Mouse (Mus musculus) lung, adult 2 months (tissue): ENCODE measurements around the gene 4933400A11Rik. TPM values are rescaled to one million over a fixed set of nuclear protein-coding genes. Genes with fewer than 3 reads are reported as not detected.
A peak's percentile ranks its signal among the peaks of the same experiment; 100 is the strongest.

Source experiments
- DNase-seq: peaks from one replicate; pipeline ENCODE4 v3.0.0; 2022
- H3K4me1 ChIP-seq: fragments of 200-500 bp; 2 replicates; pipeline ENCODE4 v1.6.1; 2011; ENCODE audit warnings: low read length; ENCODE audit not compliant: control insufficient read depth, insufficient read depth
- H3K4me3 ChIP-seq: fragments of 200-500 bp; replicated peaks from 2 replicates; pipeline ENCODE3; 2011; ENCODE audit warnings: low read depth, mild to moderate bottlenecking, control low read depth, low read length; ENCODE audit errors: extremely low read depth
- CTCF ChIP-seq: fragments of 200-500 bp; IDR thresholded peaks from 2 replicates; pipeline ENCODE4 v1.5.1; 2011; ENCODE audit warnings: mild to moderate bottlenecking, low read length, control low read depth; ENCODE audit not compliant: insufficient read depth
- POLR2A ChIP-seq: fragments of 200-500 bp; IDR thresholded peaks from 2 replicates; pipeline ENCODE4 v1.6.1; 2011; ENCODE audit warnings: low read depth, mild to moderate bottlenecking, control low read depth, low read length, borderline replicate concordance; ENCODE audit errors: extremely low read depth
- WGBS: fragments of 180-500 bp; shearing (Covaris S2); methylation state at CpG from one replicate; pipeline ENCODE4 v1.1.7; 2018; 5-methylcytosine and 5-hydroxymethylcytosine counted together
- polyA plus RNA-seq: library from polyadenylated mRNA; depleted of rRNA; stranded (reverse); fragments of >200 nt; gene quantifications from 2 replicates; pipeline ENCODE4 v1.2.3, GENCODE M21; 2012; rRNA removed

Gene 4933400A11Rik
- not detected in 2 replicates for polyA plus RNA-seq

GRCm38 (mm10) chrX:169779535-169779934 is at the start of gene 4933400A11Rik:
Gene 4933400A11Rik (minus strand): TSS chrX:169779635.
- DNase-seq: no peak
- WGBS: 81% methylated on average over 3 of the region's 3 CpGs
- no peaks in the 10 kb centered on the region for H3K4me1 ChIP-seq
- TF ChIP-seq POLR2A (no peak), CTCF (no peak)
- no peak within 1 kb of the TSS for H3K4me3 ChIP-seq

DNA sequence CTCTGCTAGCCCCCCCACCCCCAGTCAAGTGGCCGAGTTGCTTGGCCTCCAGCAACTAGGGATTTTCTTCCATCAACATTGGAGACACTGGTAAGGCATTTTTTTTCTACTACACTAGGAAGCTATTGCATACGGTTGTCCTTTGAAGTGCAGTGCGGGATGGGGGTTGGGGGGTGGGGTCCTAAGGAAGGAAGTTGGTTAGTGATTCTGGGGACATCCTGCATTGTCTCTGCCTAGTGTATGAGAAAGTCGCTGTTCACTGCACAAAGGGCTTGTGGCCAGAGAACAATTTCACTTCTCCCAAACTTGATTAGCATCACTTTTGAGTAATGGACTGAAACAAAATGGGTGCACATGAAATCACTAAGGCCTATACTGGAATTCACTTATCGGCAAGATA is 48.7 kb upstream of the 4933400A11Rik start:
- Histone ChIP-seq H3K4me1 (no peaks in the 10 kb centered on the region), H3K4me3 (no peak overlapping the region)
- no peak for DNase-seq
- 44% methylated on average over 5 of the region's 5 CpGs for WGBS
- no peak for TF ChIP-seq POLR2A
- no peak for TF ChIP-seq CTCF

DNA sequence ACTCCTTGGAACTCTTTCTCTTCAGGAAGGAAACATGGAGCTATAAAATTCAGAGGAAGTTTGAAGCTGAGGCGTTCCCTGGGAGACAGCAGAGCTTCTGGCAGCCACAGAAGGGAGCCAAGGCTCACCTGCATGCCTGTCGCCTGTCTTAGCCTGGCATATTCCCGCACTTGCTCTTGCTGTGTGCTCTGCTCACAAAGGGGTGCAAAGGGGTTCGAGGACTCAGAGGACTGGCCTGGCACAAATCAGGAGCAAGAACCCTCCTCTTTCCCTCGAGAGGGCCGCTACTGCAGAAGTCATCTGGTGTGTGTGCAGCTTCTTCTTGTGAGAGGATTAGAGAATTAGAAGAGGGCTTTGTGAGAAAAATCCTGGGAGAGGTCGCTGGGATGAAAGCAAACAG is 48.3 kb upstream of the 4933400A11Rik start:
- no peak for DNase-seq
- 40% methylated on average over 7 of the region's 7 CpGs for WGBS
- Histone ChIP-seq H3K4me3 (peak overlapping the region; percentile 19), H3K4me1 (no peaks in the 10 kb centered on the region)
- TF ChIP-seq CTCF: no peak
- no peak for TF ChIP-seq POLR2A

DNA sequence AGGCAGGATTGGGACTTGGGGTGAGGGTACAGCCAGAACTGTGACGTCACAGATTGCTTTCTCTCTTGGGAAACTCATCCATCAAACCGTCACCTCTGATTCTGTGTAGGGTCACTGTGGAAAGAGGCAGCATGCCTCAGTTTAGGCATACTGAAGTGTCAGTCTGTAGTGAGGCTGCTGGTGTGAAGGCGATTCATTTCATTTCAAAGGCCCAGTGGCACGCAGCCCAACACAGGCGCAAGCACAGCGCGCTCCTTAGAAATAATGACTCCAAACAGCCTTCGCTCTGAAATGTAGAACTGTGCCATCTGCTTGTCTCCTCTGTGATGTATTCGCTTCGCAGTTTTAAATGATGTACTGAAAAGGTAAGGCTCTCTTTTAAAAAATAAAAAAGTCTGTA is 47.5 kb upstream of the 4933400A11Rik start:
- no peak for DNase-seq
- 73% methylated on average over 10 of the region's 10 CpGs for WGBS
- H3K4me1 ChIP-seq: no peaks in the 10 kb centered on the region
- TF ChIP-seq CTCF (no peak), POLR2A (no peak)
- no peak overlapping the region for H3K4me3 ChIP-seq

- Histone ChIP-seq H3K4me3 (no peak overlapping the region), H3K4me1 (no peaks in the 10 kb centered on the region)
- TF ChIP-seq POLR2A (no peak), CTCF (no peak)
- WGBS: 66% methylated on average over 1 of the region's 1 CpGs
- DNase-seq: no peak
Observed at GRCm38 (mm10) chrX:169813673-169814072, 34.2 kb upstream of the 4933400A11Rik start.

DNA sequence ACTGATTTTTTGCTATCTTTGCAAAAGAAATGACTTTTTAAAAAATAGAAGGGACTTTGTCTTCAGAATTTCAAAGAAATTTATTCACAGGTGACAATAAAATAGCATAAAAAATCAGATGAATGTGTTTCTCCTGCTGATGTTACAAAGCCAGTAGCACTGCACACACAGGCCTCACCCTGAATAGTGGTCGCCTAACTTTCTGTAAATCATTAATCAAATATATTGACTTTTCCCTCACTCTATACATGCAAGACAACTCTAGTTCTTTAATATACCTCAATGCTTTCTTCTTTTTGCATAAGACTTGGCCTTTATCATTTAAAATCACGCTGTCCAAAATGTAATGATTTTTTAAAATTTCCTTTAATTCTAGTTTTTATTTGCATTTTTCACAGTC is 32.3 kb upstream of the 4933400A11Rik start:
- no peak overlapping the region for H3K4me3 ChIP-seq
- TF ChIP-seq POLR2A (no peak), CTCF (no peak)
- 78% methylated on average over 2 of the region's 2 CpGs for WGBS

GRCm38 (mm10) chrX:169811318-169811717 is 31.9 kb upstream of the 4933400A11Rik start:
- WGBS: 62% methylated on average over 5 of the region's 5 CpGs
- no peak for DNase-seq
- Histone ChIP-seq H3K4me1 (no peaks in the 10 kb centered on the region), H3K4me3 (no peak overlapping the region)
- no peak for TF ChIP-seq CTCF
- TF ChIP-seq POLR2A: no peak

More for the DNA sequence above, 32.3 kb upstream of the 4933400A11Rik start:
- H3K4me1 ChIP-seq: no peaks in the 10 kb centered on the region
- DNase-seq: no peak

- no peaks in the 10 kb centered on the region for H3K4me1 ChIP-seq
- 63% methylated on average over 3 of the region's 3 CpGs for WGBS
- H3K4me3 ChIP-seq: no peak overlapping the region
- TF ChIP-seq POLR2A (no peak), CTCF (no peak)
- no peak for DNase-seq
Observed at GRCm38 (mm10) chrX:169807744-169808143, 28.3 kb upstream of the 4933400A11Rik start.

DNA sequence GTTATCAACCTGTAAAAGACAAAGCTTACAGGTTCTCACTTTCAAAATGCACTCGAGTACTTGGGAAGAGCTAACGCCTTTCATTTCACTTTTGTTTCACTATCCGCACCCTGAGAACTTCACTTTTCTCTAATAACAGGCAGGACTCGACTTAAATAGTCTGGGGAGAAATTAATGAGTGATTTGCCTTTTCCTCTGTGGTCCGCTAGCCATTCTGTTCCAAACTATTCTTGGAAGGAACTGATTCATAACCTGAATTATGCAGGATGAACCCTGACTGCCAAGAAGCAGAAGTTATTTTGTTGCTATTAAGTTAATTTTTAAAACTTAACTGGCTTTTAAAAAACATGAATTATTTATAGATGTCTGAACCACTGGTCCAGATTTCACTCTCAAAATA is 26.4 kb upstream of the 4933400A11Rik start:
- TF ChIP-seq CTCF: no peak
- no peak for TF ChIP-seq POLR2A

GRCm38 (mm10) chrX:169800238-169800637 is 20.8 kb upstream of the 4933400A11Rik start:
- Histone ChIP-seq H3K4me3 (no peak overlapping the region), H3K4me1 (no peaks in the 10 kb centered on the region)
- no peak for DNase-seq
- TF ChIP-seq POLR2A (no peak), CTCF (no peak)
- whole genome bisulfite sequencing: 71% methylated on average over 4 of the region's 4 CpGs

More for the DNA sequence above, 26.4 kb upstream of the 4933400A11Rik start:
- no peak for DNase-seq
- Histone ChIP-seq H3K4me3 (no peak overlapping the region), H3K4me1 (no peaks in the 10 kb centered on the region)
- 42% methylated on average over 5 of the region's 5 CpGs for WGBS
